Mouse (Mus musculus) left cerebral cortex, postnatal 14 days (tissue): ENCODE measurements around the gene Sytl1. TPM values are rescaled to one million over a fixed set of nuclear protein-coding genes. Genes with fewer than 3 reads are reported as not detected.
A peak's percentile ranks its signal among the peaks of the same experiment; 100 is the strongest.

Experiments used
- DNase-seq, 2 experiments: peaks; one replicate each; pipeline ENCODE4 v3.0.0; 2021 to 2022; ENCODE audit warnings: low spot score in 2 of 2, mixed read lengths in 1 of 2
- intact Hi-C: fragments of 180-260 bp; cut with DNase I; formaldehyde crosslinking; loops from one replicate; pipeline ENCODE4 v1.15.1; 2025
- long read RNA-seq, 2 experiments: library from polyadenylated mRNA; stranded (forward); transcript quantifications; one replicate each; pipeline ENCODE4 v2.0.0; 2021
- total RNA-seq, 2 experiments: library from RNA; stranded (reverse); gene quantifications; 2 replicates each; pipeline ENCODE4 v1.2.3; 2021

Sytl1 gene
- under 1 TPM in 1 of 2 experiments, not detected in 1; 0.51 TPM for total RNA-seq
- long read RNA-seq, experiment 1: 0 reads
- long read RNA-seq, experiment 2: 0 reads

- intact Hi-C loops: no loop called here
- no peak for DNase-seq
Measured at GRCm38 (mm10) chr4:133262882-133263281, at the start of gene Sytl1. Gene Sytl1 (minus strand): TSS chr4:133263113.

DNA sequence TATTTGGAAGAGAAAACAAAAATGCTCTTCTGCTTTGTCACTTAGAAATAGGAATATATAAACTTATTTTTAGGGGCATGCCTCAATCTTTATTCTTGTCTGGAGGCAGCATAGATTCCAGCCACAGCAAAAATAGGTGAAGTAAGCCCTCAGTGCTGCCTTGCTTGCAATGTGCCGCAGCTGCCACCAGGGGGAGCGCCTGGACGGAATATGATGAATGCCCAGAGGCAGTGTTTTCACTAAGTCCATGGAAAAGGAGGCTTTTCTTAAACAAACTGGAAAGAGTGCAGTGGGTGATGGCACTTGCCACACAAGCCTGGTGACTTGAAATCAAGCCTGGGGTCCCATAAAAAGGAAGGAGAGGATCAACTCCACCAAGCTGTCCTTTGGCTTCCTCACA, 47.0 kb upstream of the Sytl1 start:
- intact Hi-C loops: loop anchor here (1.0 to 5.0 kb wide), 3 partner anchors 37 to 141 kb away; no protein-coding TSS in a partner anchor
- DNase-seq: peak; percentile 88 to 91

DNA sequence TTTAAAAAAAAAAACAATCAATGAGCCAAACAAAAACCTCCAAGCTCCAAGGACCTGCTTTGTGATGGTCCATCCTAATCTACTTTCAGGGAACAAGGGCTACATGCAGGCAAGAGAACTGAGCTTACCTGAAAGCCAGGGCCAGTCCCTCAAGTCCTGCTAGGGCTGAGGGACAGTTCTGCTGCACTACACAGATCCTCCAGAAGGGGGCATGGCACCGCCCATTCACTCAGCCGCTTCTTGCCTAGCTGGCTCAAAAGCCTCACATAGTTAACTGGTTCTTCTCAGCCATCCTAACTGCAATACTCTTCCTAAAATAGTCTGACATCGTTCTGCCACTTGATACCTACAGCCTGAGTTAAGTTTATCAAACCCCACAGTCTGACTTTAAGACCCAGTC, 44.4 kb upstream of the Sytl1 start:
- intact Hi-C loops: no loop called here
- peak; percentile 55 to 56 for DNase-seq

DNA sequence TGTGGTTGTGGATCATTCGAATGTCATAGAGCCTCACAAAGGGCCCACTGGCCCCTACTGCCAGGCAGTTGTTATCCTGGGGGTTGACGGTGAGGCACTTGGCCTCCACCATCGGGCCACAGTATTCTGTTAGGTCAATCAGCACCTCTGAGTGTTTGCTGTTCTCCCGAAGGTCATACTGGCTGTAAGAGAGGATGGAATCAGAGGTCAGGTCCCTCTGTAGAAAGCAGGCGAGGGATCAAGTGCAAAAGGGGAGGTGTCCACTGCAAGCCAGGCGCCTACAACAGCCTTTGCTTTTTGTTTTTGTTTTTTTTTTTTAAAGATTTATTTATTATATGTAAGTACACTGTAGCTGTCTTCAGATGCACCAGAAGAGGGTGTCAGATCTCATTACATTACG, 42.9 kb upstream of the Sytl1 start:
- DNase-seq: no peak
- intact Hi-C loops: no loop called here

- intact Hi-C loops: no loop called here
- DNase-seq: no peak
Measured at GRCm38 (mm10) chr4:133304770-133305169, 41.9 kb upstream of the Sytl1 start.

DNA sequence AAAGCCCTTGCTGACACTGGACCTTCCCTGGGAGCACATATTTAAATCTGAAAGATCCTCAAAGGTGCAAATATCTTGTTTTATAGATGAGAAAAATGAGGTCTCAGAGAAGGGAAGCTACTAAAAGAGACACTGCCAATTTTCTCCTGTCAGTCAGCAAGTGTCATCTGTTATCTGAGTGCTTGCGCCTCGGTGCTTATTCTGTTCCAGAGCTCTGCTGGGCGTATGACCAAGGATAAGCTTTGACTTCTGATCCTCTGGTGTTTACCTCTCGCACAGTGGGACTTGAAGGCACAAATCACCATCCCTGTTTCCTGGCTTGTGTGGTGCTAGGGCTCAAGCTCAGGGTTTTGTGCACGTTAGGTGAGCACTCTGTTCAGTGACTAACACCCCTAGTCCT, 39.8 kb upstream of the Sytl1 start:
- DNase-seq: no peak
- intact Hi-C loops: no loop called here

- intact Hi-C loops: loop anchor here (2.0 kb wide), 1 partner anchor 293 kb away; no protein-coding TSS in a partner anchor
- peak; percentile 73 to 81 for DNase-seq
Measured at GRCm38 (mm10) chr4:133301802-133302201, 38.9 kb upstream of the Sytl1 start.

DNA sequence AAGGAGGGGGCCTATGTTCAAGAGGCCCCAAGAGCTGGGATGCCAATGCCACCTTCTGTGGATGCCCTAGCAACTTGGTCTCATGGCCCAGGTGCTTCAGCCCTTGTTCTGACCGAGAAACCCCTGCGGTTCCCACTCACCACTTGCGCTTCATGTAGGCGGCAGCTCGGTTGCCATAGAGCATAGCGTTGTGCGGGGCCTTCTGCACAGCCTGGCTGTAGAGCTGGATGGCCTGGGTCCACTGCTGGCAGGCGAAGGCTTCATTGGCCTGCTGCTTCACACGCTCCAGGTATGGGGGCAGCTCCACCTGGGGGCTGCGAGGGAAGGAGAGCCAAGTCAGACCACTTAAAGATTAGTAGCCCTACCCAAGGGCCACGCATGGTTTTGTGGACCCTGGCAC, 37.5 kb upstream of the Sytl1 start:
- DNase-seq: no peak

GRCm38 (mm10) chr4:133299701-133300100, 36.8 kb upstream of the Sytl1 start:
- intact Hi-C loops: loop anchor here (2.0 to 5.0 kb wide), 5 partner anchors 47 to 352 kb away; no protein-coding TSS in a partner anchor
- peak; percentile 63 to 72 for DNase-seq

More for the DNA sequence above, 37.5 kb upstream of the Sytl1 start:
- intact Hi-C loops: loop anchor here (2.0 kb wide), 1 partner anchor 292 kb away; no protein-coding TSS in a partner anchor

DNA sequence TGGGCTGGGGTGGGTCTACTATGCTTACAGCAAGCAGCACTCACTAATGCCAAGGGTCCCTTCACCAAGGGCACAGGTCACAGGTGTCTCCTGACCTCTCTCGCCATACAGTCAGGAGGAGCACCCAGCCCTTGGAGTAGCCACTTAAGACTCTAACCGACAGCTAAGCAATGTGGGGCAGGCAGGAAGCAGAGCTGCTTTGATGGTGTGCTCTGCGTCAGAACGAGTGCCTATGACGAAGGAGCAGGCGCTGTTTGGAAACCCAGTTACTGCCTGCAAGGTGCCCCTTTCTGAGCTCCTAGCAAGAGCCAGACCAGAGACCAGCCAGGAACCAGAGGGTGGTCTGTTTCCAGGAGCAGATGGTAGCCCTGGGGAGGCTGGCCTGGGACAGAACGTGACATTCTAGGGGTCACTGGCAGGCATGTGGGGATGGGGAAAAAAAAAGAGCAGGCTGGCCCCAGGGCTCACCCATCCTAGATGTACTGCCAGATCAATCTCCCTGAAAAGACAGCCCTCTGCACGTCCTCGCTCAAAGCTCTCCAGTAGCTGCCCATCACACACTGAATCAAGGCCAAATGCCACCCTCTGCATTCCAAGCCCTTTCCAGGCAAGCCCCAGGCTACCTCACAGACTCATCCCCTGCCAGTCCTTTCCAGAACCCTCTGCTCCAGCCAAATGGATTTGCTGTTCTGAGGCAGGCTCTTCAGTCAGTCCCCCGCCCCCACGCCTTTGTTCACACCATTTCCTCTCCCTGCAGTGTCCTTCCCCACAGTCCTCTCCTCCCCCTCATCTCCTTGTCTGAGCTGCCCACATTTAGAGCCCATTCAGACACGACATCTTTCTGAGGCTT, 35.8 kb upstream of the Sytl1 start:
- peak; percentile 76 to 92 for DNase-seq
- intact Hi-C loops: loop anchor here (5.0 kb wide), 4 partner anchors 46 to 351 kb away; no protein-coding TSS in a partner anchor

DNA sequence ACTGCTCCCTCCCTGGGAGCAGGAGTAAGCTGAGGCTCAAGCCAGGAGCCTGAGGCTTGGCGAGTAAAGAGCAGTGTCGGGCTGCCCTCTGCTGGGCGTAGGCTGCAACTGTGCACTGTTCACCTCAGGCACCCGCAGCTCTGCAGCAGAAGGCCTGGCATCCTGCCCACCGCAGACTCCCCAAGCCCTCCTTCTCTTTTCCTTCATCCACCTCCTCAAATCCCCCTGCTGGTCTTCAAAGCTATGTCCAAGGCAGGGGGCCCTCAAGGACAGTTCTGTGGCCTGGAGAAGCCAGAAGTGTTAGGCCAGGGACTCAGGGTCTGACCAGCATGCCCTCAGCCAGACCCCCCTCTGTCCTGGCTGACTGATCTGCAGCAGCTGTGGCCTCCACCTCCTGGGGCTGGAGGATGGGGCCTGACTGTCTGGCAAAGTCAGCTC, 34.9 kb upstream of the Sytl1 start:
- peak; percentile 91 to 92 for DNase-seq
- intact Hi-C loops: loop anchor here (5.0 kb wide), 4 partner anchors 46 to 351 kb away; no protein-coding TSS in a partner anchor

DNA sequence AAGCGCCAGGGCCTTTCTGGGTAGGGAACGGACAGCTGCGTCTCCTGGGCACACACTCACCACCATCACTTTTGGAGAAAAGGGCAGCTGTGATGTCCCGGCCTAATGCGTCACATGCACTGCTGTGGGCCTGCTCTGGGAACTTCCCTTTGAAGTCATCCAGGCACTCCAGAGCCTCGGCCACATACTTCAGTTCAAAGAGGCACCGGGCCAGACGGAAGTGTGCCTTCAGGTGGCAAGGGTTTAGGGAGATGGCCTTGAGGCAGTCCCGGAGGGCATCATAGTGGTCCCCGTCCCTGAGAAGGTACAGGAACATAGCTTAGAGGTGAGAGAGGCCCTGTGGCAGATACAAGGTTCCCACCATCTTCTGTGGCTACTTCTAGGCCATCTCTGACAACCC, 34.4 kb upstream of the Sytl1 start:
- intact Hi-C loops: loop anchor here (5.0 kb wide), 4 partner anchors 45 to 350 kb away; no protein-coding TSS in a partner anchor
- DNase-seq: no peak

DNA sequence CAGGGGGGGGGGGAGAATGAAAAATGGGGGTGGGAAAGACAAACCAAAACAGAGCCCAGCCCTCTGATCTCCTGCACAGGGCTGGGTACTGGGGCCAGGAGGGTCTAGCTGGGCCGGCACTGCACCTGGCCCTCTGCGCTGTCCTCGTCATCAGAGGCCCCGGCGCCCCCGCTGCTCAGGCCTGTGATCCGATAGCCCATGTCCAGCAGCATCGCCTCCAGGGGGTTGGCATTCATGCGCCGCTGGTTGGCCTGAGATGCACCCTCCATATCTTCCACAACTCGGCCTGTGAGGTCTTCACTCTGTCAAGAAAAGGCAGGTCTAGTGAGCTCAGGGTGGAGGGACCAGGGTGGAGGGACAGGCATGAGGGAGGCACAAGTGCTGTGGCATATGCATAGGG, 31.2 kb upstream of the Sytl1 start:
- intact Hi-C loops: no loop called here
- DNase-seq: no peak

DNA sequence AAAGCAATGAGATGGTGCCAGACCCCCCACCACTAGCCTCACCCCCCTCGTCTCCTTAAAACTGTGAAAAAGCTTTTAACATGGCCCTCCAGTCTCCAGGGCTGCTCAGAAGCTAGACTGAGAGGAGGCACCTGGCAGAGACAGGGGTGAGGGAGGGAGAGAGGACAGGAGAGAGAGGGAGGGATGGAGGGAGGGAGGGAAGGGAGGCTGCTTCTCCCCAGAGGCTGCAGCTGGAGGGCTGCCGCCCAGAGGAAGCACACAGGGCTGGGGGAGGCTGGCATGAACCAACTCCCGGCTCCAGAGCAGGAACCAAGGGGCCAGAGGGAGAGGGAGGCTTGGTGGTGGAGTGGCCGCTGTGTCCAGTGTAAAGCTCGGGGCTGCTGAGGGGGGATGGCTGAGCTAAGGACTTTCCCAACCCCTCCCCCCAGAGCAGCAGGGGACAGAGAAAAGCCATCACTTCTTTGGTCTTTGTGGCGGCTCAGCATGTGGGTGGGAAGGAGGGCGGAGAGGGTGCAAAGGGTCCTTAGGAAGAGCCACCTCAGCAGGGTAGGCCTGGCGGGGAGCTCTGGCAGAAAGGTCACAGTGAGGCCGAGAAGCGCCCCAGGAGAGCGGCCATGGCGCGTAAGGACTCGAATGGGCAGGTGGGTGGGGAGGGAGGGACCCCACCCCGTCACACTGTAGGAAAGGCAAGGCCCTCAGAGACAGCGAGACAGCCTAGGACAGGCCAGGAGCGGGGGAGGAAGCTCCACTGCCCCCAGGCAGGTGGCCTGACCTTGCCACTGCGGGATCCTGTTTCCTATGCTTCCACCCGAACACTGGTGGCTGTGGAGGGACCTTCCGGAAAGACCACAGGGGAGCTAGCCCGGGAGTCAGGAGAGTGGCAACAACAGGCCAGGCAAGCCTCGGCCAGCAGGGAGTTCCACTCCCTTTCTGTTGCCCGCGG, 30.3 kb upstream of the Sytl1 start:
- no peak for DNase-seq
- intact Hi-C loops: no loop called here

DNA sequence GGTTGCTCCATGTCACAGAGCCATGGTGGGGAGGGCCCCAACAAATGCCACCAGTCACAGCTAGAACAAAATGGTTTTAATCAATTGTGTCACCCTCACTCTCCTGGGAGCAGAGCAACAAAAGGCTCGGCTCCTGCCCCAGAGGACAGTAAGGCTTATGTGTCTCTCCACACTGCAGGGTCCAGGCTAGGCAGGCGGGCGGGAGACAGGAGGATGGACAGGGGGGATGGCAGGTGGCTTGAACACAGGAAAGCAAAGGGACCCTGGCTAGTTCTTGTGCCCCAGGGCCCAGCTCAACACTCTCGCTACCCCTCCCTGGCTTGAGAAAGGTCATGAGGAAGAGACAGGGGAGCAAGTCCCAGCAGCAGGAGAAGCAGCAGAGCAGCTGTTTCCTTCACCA, 29.5 kb upstream of the Sytl1 start:
- DNase-seq: no peak
- intact Hi-C loops: no loop called here

DNA sequence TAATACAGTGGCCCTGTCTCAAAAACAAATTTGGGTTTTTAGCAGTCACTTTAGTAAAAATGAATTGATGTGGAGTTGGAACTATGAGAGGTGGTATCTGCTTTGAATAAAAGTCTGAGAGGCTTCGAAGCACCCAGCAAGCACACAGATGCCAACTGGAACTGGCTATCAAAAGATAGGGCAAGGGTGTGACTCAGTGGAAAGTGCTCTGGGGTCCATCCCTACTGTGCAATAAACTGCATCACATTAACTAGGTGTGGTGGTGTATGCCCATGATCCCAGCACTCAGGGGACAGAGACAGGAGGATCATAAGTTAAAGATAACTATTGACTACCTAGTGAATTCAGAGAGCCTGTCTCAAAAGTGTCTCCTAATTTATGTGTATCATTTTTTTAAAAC, 28.3 kb upstream of the Sytl1 start:
- DNase-seq: no peak
- intact Hi-C loops: no loop called here

DNA sequence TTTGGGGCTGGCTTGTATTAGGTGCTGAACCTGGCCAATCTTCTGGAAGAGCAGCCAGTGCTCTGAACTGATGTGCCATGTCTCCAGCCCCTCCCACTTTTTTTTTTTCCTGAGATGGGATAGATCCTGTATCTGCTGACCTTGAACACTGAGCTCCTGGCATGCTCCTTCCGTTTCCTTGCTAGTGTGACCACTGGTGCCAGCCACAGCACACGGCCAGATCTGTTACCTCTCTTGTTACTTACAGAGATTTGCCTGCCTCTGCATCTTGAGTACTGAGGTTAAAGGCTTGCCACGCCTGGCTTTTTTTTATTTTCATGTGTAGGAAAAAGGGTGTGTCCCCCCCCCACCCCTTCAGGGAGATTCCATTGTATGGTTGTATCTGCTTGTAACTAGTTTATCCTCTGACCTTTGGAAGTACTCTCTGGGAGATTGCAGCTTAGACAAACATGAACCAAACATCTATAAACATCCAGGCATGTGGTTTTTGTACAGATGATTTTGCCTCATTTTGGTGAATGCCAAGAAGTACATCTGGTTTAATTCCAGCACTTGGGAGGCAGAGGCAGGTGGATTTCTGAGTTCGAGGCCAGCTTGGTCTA, 23.7 kb upstream of the Sytl1 start:
- intact Hi-C loops: no loop called here
- no peak for DNase-seq

DNA sequence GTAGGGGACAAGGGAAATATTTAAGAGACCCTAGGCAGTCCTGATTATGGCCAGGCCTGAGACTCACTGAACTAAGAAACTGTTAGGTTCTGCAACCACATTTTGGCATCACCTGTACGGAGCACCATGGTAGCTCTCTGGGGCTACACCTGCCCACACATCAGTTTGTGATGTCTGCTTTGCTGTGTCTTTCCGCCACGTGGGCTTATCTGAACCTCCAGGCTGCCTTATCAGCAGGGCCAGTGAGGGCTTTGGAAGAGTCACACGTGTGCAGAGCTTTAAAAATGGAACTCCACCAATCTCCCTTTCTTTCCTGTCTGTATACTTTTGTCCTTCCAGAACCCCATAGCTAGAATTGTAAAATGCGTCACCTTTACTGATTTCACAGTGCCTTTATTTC, 23.0 kb upstream of the Sytl1 start:
- DNase-seq: no peak
- intact Hi-C loops: no loop called here

GRCm38 (mm10) chr4:133285299-133285698, 22.4 kb upstream of the Sytl1 start:
- intact Hi-C loops: no loop called here
- no peak for DNase-seq
